Mouse (Mus musculus): Measurements from ENCODE around the gene Dusp21. TPM values are rescaled to one million over a fixed set of nuclear protein-coding genes. Genes with fewer than 3 reads are reported as not detected.

The Dusp21 gene
- polyA plus RNA-seq, 1 experiment from 2014 or later: not detected

DNA sequence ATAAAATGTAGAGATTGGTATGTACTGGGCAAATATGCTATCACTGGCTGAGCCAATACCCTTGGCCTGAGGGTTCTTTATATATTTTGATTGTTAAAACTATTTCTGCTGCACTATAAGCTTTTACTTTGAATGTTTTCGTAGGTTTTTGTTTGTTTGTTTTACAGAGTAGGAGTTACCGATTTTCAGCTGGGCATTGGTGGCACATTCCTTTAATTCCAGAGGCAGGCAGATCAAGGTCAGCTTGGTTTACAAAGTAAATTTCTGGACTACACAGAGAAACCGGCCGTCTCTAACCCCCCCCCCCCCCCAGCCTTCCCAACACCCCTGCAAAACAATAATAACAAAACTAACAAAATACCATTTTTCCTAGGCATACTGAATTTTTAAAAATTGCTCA lies 29.2 kb downstream of the Dusp21 start:
- WGBS: 21% methylated on average over 4 of the region's 4 CpGs
- Histone ChIP-seq H3K36me3 (ENCODE audit: insufficient read depth, low read length) (no peaks in the 10 kb centered on the region), H3K4me1 (ENCODE audit: insufficient read depth, low read length) (0 out of 2 replicates have a peak, but pooled peaks cover 3% of the 10 kb centered on the region), H3K4me2 (replicated peaks; ENCODE audit: low read depth, low read length) (no peak overlapping the region), H3K27me3 (ENCODE audit: insufficient read depth, low read length) (no peaks in the 10 kb centered on the region), H3K27ac (ENCODE audit: low read length) (no peak overlapping the region), H3K9me3 (ENCODE audit: low read length) (no peaks in the 10 kb centered on the region), H3K4me3 (ENCODE audit: low read length) (no peak overlapping the region), H3K9ac (replicated peaks; ENCODE audit: low read length) (no peak overlapping the region)
- ATAC-seq (ENCODE audit: low FRiP score, low TSS enrichment): peak; percentile 46; the same call in 1 of the 2 replicates

DNA sequence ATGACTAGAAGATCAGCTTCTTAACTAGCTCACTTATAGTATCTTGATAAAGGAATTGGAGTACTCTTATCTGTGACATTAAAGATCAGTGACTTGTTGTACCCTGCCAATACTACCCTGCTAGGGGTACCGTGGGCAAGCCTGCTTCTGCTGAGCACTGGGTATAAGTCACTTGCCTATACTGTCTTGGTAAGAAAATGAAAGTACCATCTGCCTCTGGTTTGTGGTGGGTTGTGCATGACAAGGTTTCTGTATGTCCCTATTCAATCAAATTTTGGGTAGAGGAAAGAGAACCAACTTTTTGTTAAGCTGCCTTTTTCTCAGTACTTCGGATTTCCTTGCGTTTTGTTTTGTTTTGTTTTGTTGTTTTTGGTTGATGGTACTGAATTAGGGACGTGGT lies 32.1 kb downstream of the Dusp21 start:
- Histone ChIP-seq H3K4me3 (ENCODE audit: low read length) (no peak overlapping the region), H3K4me2 (replicated peaks; ENCODE audit: low read depth, low read length) (no peak overlapping the region), H3K4me1 (ENCODE audit: insufficient read depth, low read length) (0 out of 2 replicates have a peak, but pooled peaks cover 3% of the 10 kb centered on the region), H3K36me3 (ENCODE audit: insufficient read depth, low read length) (no peaks in the 10 kb centered on the region), H3K9ac (replicated peaks; ENCODE audit: low read length) (no peak overlapping the region), H3K27me3 (ENCODE audit: insufficient read depth, low read length) (no peaks in the 10 kb centered on the region), H3K27ac (ENCODE audit: low read length) (no peak overlapping the region), H3K9me3 (ENCODE audit: low read length) (no peaks in the 10 kb centered on the region)
- 87% methylated on average over 4 of the region's 4 CpGs for WGBS
- ATAC-seq (ENCODE audit: low FRiP score, low TSS enrichment): no peak

DNA sequence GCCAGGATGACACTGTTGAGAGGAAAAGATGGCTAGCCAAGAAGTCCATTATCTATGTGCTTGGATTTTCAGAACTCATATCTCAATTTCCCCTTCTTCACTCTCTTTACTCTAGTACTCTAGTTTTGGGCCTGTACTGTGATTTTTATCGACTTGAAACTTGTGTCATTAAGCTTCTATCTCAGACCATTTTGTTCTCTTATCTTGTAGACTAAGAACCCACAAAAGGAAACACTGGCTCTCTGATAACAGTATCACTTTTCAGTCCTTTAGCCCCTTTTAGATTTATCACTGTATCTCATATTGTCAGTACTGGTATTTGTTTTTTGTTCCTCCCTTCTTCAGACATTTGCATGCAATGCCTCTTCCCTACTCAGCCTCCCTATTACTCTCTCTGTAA lies 33.8 kb downstream of the Dusp21 start:
- Histone ChIP-seq H3K4me1 (ENCODE audit: insufficient read depth, low read length) (0 out of 2 replicates have a peak, but pooled peaks cover 3% of the 10 kb centered on the region), H3K27me3 (ENCODE audit: insufficient read depth, low read length) (no peaks in the 10 kb centered on the region), H3K4me3 (ENCODE audit: low read length) (no peak overlapping the region), H3K27ac (ENCODE audit: low read length) (no peak overlapping the region), H3K4me2 (replicated peaks; ENCODE audit: low read depth, low read length) (no peak overlapping the region), H3K9me3 (ENCODE audit: low read length) (no peaks in the 10 kb centered on the region), H3K9ac (replicated peaks; ENCODE audit: low read length) (no peak overlapping the region), H3K36me3 (ENCODE audit: insufficient read depth, low read length) (no peaks in the 10 kb centered on the region)
- ATAC-seq (ENCODE audit: low FRiP score, low TSS enrichment): no peak
- 72% methylated on average over 1 of the region's 1 CpGs for WGBS

DNA sequence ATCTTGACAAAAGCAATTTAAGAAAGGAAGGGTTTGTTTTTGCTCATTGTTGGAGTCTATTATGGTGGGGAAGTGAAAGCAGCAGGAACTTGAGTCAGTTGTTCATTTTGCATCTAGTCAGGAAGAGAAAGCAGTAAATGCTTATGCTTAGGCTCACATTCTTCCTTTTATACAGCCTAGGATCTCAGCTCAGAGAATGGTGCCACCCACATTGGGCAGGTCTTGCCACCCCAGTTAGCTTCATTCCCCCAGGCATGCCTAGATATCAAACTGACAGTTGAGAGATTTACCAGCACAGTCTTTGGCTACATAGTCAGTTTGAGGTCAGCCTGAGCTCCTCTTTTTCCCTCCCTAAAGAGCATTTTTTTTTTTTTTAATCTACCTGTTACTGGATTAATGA lies 41.5 kb downstream of the Dusp21 start:
- ATAC-seq (ENCODE audit: low FRiP score, low TSS enrichment): no peak
- H3K9me3 ChIP-seq (ENCODE audit: low read length): no peaks in the 10 kb centered on the region
- H3K4me2 ChIP-seq (replicated peaks; ENCODE audit: low read depth, low read length): no peak overlapping the region
- no peaks in the 10 kb centered on the region for H3K27me3 ChIP-seq (ENCODE audit: insufficient read depth, low read length)
- no peaks in the 10 kb centered on the region for H3K4me1 ChIP-seq (ENCODE audit: insufficient read depth, low read length)
- no peak overlapping the region for H3K4me3 ChIP-seq (ENCODE audit: low read length)
- no peak overlapping the region for H3K9ac ChIP-seq (replicated peaks; ENCODE audit: low read length)
- H3K36me3 ChIP-seq (ENCODE audit: insufficient read depth, low read length): 0 out of 2 replicates have a peak, but pooled peaks cover 2% of the 10 kb centered on the region
- no peak overlapping the region for H3K27ac ChIP-seq (ENCODE audit: low read length)

DNA sequence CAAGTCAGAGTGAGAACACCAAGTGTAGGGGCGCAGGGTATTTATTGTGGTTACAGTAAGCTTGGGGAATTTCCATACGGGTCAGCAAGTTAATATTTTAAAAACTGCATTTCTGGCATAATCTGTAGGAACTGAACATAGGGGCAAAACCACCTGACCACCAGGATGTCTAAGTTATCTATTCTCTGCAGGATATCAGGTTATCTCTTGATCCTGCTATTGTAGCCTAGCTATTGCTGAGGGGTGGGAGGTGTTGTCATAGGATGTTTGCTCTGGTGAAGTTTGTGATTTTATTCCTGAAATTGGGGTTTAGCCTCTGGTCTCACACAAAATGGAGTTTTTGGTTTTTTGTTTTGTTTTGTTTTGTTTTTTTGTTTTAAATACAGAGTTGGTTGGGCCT lies 42.6 kb downstream of the Dusp21 start:
- Histone ChIP-seq H3K27me3 (ENCODE audit: insufficient read depth, low read length) (no peaks in the 10 kb centered on the region), H3K27ac (ENCODE audit: low read length) (no peak overlapping the region), H3K4me1 (ENCODE audit: insufficient read depth, low read length) (no peaks in the 10 kb centered on the region), H3K9me3 (ENCODE audit: low read length) (no peaks in the 10 kb centered on the region), H3K4me3 (ENCODE audit: low read length) (no peak overlapping the region), H3K4me2 (replicated peaks; ENCODE audit: low read depth, low read length) (no peak overlapping the region), H3K36me3 (ENCODE audit: insufficient read depth, low read length) (0 out of 2 replicates have a peak, but pooled peaks cover 2% of the 10 kb centered on the region), H3K9ac (replicated peaks; ENCODE audit: low read length) (no peak overlapping the region)
- WGBS: 87% methylated on average over 2 of the region's 2 CpGs
- no peak for ATAC-seq (ENCODE audit: low FRiP score, low TSS enrichment)

Other genes with a start within 250 kb of the Dusp21 start
- gene Kdm6a, start 16.7 kb downstream of the Dusp21 start, polyA plus RNA-seq (2015; fragmentation: Nextera tagmentation; extraction: Ambion mirVana): 25.3 and 26.2 TPM in 2 replicates